In the genomic region with DNA sequence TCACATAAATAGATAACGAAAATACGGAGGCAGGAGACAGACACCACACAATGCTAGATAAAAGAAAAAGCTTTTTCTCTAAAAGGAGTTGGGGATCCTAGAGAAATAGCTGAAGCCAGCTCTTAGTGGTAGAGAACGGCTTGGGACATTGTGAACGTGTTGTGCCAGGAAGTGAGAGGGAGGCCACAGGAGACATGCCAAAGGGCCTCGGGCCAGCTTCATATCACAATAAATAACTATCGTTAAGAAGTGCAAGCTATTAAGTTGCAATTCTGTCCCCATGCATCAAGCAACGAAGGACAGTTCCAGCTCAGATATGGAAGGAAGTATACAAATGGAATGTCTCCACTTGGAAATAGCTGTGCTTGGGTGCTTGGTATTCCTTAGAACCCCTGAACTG, we compare ENCODE assay signal across 15 mouse cellular contexts. TPM values are rescaled to one million over a fixed set of nuclear protein-coding genes. Genes with fewer than 3 reads are reported as not detected.
DNase-seq lines count a peak whose midpoint lies in the region; TF ChIP-seq lines count a peak whose summit lies in the region.
"Had no signal": no experiment of that assay in that cellular context is flagged by ENCODE, and none has a peak within 500 bp of the region (broad histone marks: within the 10 kb centered on the region; RNA-seq: fewer than 3 reads in every experiment).

No protein-coding gene starts in this region.

- H3K9ac ChIP-seq in heart, adult 2 months (ENCODE audit: low read depth, low read length): no peak overlapping the region
- H3K9ac ChIP-seq: heart, embryonic 15.5 days; liver, embryonic 14.5 days; neural tube, embryonic 12.5 days had no signal

- no peak for TF ChIP-seq CTCF in heart, adult 2 months (IDR thresholded peaks at IDR 0.05)

- H3K27ac ChIP-seq in heart, adult 2 months: no peak overlapping the region
- H3K27ac ChIP-seq: forebrain, embryonic 10.5 days; heart, embryonic 15.5 days; layer of hippocampus, adult 2 months; left cerebral cortex, adult 2 months; liver, embryonic 14.5 days; neural tube, embryonic 12.5 days had no signal

- 33% methylated on average over 7 of the region's 7 CpGs for WGBS in heart, adult 2 months

- no peaks in the 10 kb centered on the region for H3K4me1 ChIP-seq in heart, adult 2 months (ENCODE audit: control insufficient read depth, insufficient read depth, low read length)
- H3K4me1 ChIP-seq: forebrain, embryonic 10.5 days; heart, embryonic 15.5 days; megakaryocyte, embryonic 14.5 days; neural tube, embryonic 12.5 days had no signal

- TF ChIP-seq EP300 in heart, adult 2 months (IDR thresholded peaks at IDR 0.05; ENCODE audit: insufficient read depth, low read depth, low read length): no peak

- H3K27me3 ChIP-seq in heart, adult 2 months (ENCODE audit: control insufficient read depth, insufficient read depth, low read length): no peaks in the 10 kb centered on the region
- H3K27me3 ChIP-seq: heart, embryonic 15.5 days; megakaryocyte, embryonic 14.5 days; neural tube, embryonic 12.5 days had no signal

- peak; percentile 30 for DNase-seq in heart, adult 11 months
- no peak for DNase-seq in heart, adult 2 months
- peak; percentile 25 for DNase-seq in urinary bladder, postnatal 14 days (ENCODE audit: low spot score)
- DNase-seq in urinary bladder, adult 18-20 months (ENCODE audit: low spot score in 2 of 2): no peak
- DNase-seq in lung, postnatal 10 days: peak; percentile 81
- DNase-seq in cerebellum, adult 18-20 months: no peak
- no peak for DNase-seq in spleen, adult 12 weeks (ENCODE audit: low spot score)
- DNase-seq: thymus, postnatal 36 days had no signal

- no peaks in the 10 kb centered on the region for H3K79me2 ChIP-seq in heart, adult 2 months (replicated peaks; ENCODE audit: control insufficient read depth, insufficient read depth, low read length)

- no peak overlapping the region for H3K4me3 ChIP-seq in heart, adult 2 months
- H3K4me3 ChIP-seq: forebrain, embryonic 10.5 days; heart, embryonic 15.5 days; layer of hippocampus, adult 2 months; left cerebral cortex, adult 2 months; megakaryocyte, embryonic 14.5 days; neural tube, embryonic 12.5 days had no signal

- no peaks in the 10 kb centered on the region for H3K36me3 ChIP-seq in heart, adult 2 months (ENCODE audit: control insufficient read depth, insufficient read depth, low read length)

- intact Hi-C loops in heart, adult 2 months (cut with DNase I): no loop called here

- TF ChIP-seq POLR2A in heart, adult 2 months (IDR thresholded peaks at IDR 0.05; ENCODE audit: insufficient read depth, low read depth, low read length): no peak

RNA-seq across cellular contexts. Expression of gene Cops8, which starts 14.5 kb away (rescaled TPM):
- 10 to 100 TPM; 87.2 to 97.9 TPM for total RNA-seq in heart, adult 2 months (2021)
- polyA plus RNA-seq in heart, adult 2 months (2012; rRNA removed): 63.2 and 87.0 TPM in 2 replicates

Comparison
In these comparisons a context has a peak if more than half of its experiments do, and no peak if none do; other contexts are left out.
1. DNase-seq: peak in heart, adult 11 months (single experiment), urinary bladder, postnatal 14 days (single experiment) and lung, postnatal 10 days (single experiment); none in heart, adult 2 months (0 of 2), urinary bladder, adult 18-20 months (0 of 2), cerebellum, adult 18-20 months (0 of 2) and spleen, adult 12 weeks (single experiment).